Mouse (Mus musculus) spleen, postnatal 36 days (tissue): Measurements from ENCODE around the gene Tfap2c.

Source experiments
- DNase-seq, 2 experiments: peaks; one replicate each; pipeline ENCODE4 v3.0.0; 2022; ENCODE audit warnings: low spot score in 2 of 2, mixed read lengths in 1 of 2

Gene Tfap2c

DNA sequence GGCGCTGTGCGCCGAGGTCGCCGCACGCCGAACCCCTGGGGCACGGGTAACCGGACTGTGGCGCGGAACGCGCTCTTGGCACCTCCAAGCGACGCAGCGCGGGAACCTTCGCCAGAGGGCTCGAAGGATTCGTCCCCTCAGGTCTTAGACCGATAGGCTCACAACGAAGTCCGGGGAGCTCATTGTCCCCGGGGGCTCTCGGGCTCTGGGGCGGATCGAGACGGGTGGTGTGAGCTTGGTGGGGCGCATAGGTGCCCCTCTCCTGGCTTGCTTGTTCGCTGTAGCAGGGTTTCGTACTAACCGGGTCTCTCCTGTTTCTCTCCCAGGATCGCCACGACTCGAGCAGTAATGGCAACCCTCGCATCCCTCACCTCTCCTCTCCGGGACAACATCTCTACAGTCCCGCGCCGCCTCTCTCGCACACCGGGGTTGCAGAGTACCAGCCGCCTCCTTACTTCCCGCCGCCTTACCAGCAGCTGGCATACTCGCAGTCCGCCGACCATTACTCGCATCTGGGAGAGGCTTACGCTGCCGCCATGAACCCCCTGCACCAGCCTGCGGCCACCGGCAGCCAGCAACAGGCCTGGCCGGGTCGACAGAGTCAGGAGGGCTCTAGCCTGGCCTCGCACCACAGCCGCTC lies 1.8 kb downstream of the Tfap2c start:
- no peak for DNase-seq

- DNase-seq = no peak
Observed at GRCm38 (mm10) chr2:172551872-172552271, 2.5 kb downstream of the Tfap2c start.

DNA sequence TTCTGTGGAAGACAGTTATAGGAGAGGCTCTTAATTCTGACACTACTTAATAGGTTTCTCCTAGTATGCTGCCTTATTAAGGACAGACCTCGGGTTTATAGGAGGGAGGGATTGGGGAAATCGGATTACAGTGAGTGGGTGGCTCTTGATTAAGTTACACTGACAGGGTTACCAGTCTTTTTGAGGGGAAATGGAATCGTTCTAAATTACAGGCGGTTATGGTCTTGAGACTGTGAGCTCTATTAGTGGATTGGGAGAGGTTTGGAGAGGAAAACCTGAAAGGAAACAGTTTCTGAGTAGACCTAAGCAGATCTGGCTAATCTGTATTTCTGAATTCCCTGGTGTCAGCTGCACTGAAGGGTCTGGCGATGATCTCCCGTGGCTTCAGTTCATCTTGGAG lies 3.3 kb downstream of the Tfap2c start:
- DNase-seq = no peak

GRCm38 (mm10) chr2:172554211-172554610 lies 4.8 kb downstream of the Tfap2c start:
- DNase-seq = no peak

- DNase-seq = no peak
Observed at GRCm38 (mm10) chr2:172558674-172559468, 9.5 kb downstream of the Tfap2c start.

DNA sequence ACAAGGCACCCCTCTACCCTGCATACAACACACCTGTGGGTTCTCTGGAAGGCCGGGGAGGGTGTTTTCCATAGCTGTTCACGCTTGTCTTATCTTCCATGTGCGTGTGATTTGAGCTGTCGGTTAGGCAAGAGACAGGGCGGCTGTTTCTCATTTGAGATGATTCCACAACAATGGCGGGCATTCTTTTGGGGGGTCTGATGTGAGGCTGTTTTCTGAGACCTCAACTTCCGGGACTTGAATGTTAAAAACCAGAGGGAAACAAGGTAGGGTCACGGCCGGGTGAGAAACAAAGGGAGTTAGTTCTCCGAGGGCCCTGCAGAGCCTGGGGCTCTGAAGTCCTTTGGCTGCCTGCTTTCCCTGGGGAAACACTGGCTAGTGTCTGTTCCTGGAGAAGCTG lies 11.6 kb downstream of the Tfap2c start:
- DNase-seq = no peak

GRCm38 (mm10) chr2:172567835-172568234 lies 18.4 kb downstream of the Tfap2c start:
- DNase-seq = no peak

GRCm38 (mm10) chr2:172568466-172568865 lies 19.1 kb downstream of the Tfap2c start:
- DNase-seq = no peak

DNA sequence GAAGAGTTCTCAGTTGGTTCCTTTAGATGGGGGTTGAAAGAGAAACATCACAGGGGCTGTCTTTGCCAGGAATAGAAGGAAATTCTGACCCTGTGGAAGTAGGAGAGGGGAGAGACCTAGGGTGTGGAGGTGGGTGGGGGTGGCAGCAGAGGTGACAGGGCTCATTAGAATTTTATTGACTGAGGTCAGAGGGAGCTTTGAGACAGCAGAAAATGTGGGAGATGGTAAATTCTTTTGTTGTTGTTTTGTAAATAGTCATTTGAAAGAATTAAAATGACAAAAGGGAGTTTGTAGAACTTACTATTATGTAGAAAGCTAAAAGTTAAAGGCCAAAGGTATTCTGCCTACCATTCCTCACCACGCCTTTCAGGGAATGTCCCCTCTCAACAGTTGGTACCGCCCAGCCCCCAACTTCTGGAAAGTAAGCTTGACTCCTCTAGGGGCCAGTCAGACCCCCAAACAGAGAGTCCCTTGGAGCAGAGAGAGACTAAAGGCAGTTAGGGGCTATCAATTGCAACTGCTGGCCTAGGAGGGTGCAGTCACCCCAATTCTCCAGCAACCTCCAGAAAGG lies 27.9 kb downstream of the Tfap2c start:
- DNase-seq = no peak

- no peak for DNase-seq
Observed at GRCm38 (mm10) chr2:172579221-172579620, 29.8 kb downstream of the Tfap2c start.

DNA sequence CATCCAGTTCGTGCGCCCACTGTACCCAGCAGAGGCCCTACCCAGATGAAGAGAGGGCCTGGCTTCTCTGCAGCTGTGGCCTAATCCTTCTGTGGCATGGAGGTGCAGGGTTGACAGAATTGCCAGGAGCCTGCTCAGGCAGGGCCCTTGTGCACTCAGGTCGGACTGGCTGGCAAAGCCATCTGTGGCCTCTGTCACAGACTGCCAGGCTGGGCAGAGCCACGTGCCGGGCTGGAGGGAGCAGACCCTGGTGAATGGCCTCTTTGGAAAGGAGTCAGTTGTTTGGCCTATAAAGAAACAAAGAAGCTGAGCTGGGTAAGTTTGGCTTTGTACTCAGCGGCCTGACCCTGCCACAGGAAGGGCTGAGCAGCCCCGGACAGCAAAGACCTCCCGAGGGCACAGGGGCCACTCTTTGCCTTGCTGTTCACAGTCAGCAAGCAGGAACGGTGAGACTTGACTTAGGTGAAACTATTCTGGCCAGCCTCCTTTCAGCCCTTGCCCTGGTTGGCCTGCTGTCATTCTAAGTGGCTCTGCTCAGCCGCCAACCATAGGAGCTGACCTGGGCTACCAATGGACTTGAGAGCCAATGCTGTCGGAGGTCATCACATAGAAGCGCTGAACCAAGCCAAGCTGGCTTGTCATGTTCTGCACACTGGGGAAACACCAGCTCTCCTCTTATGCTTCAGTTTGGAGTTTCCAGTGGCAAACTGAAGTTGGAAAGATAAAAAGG lies 31.3 kb downstream of the Tfap2c start:
- no peak for DNase-seq

DNA sequence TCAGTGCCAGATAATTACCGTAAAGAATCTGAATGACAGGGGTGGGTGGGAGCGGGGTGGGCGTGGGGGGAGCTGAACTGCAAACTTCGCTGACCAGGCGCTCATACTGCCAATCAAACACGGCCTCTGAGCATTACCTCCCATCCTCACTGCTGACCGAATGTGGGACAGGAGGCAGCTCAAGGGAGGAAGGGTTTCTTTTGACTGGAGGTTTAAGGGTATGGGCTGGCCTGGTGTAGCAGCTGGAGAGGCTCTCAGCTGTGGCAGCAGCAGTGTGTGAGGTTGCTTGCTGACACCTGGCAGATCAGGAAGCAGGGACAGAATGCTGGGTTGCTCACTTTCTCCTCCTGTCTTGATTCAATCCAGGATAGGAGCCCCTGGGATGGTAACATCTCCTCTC lies 33.9 kb downstream of the Tfap2c start:
- no peak for DNase-seq

DNA sequence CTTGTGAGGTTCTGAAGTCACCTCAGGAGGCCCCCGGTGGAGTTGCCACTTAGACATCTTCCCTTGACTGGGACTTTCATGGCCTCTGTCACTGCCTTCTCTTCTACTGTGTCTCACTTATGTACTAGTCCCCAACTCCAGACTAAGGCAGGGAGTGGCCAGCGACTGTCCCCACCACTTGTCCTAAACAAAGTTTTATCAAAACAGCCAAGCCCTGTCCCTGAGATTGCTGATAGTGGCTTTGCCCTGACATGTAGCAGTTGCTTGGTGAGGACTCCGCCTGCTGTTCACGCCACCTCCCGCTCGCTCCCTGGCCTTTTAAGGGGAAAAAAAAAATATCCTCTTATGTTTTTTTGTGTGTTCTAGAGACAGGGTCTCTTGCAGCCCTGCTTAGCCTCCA lies 35.9 kb downstream of the Tfap2c start:
- no peak for DNase-seq

GRCm38 (mm10) chr2:172589048-172589447 lies 39.7 kb downstream of the Tfap2c start:
- no peak for DNase-seq

GRCm38 (mm10) chr2:172590839-172591238 lies 41.4 kb downstream of the Tfap2c start:
- DNase-seq = no peak

- DNase-seq = no peak
Observed at GRCm38 (mm10) chr2:172594326-172594725, 44.9 kb downstream of the Tfap2c start.

- DNase-seq = no peak
Observed at GRCm38 (mm10) chr2:172597056-172597455, 47.7 kb downstream of the Tfap2c start.

DNA sequence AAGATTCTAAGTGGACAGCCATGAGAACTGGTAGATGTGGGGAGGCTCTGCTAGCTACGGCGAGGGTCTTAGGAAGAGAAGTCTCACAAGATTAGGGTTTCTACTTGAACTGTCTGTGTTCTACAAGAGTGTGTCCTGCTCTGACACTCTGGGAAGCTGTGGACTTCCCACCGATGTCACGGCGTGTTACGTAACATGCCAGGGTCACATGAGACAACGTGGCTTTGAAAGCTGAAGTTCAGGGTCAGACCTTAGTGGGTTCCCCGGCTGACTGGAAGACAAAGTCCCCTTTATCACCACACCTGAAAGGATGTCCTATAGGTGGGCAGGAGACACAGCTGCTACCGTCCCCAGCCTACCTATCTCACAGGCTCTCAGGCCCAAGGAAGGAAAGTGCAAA lies 48.5 kb downstream of the Tfap2c start:
- no peak for DNase-seq

DNA sequence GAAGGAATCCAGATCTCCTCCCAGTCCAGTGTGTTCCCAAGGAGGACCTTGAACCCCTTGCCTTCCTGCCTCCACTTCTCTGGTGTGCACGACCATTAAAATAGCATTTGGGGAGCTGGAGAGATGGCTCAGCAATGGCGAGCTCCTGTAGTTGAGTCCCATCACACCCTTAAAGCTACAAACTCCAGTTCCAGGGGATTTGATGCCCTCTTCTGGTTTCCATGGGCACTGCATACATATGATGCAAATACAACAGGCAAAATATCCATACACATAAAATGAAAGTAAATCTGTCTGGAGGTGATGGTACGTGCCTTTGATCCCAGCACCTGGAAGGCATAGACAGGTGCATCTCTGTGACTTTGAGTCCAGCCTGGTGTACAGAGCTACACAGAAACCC lies 55.2 kb downstream of the Tfap2c start:
- no peak for DNase-seq

DNA sequence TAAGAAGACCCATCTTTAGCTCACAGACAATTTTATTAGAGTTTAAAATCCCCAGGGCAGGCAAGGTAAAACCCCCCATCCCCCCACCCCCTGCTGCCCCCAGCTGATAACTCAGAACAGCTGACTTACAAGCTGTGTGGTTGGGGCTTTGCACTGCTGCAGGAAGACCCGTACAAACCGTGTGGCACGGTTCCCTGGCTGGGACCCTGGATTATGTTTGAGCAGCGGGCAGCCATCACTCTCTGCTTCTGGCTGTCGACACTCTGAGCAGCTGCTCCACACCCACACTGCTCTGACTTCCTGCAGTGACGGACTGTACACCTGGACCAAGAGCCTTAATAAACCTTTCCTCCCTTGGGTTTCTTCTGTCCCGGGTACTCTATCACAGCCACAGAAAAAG lies 56.2 kb downstream of the Tfap2c start:
- DNase-seq = no peak

- DNase-seq = no peak
Observed at GRCm38 (mm10) chr2:172607710-172608109, 58.3 kb downstream of the Tfap2c start.
